Mouse (Mus musculus) E14TG2a.4 (cell line): ENCODE results near the gene Tshz3.

Experiments
- CTCF ChIP-seq: conservative IDR thresholded peaks from 2 replicates; pipeline ENCODE4 v1.5.1; 2014; ENCODE audit warnings: low read length
- NANOG ChIP-seq: IDR thresholded peaks from 2 replicates; pipeline ENCODE4 v1.6.1; 2014; ENCODE audit warnings: borderline replicate concordance, low read length, mixed read lengths
- POU5F1 ChIP-seq: IDR thresholded peaks from 2 replicates; pipeline ENCODE4 v1.6.1; 2014; ENCODE audit warnings: low read length, borderline replicate concordance

GRCm38 (mm10) chr7:36678031-36678430 lies 19.9 kb upstream of the Tshz3 start:
- TF ChIP-seq POU5F1: no peak
- TF ChIP-seq CTCF: no peak
- TF ChIP-seq NANOG: peak; percentile 69
